Mouse (Mus musculus) heart, embryonic 13.5 days (tissue): ENCODE measurements at regions not wholly inside any gene's neighbourhood (a gene's known extent, or its start where the extent isn't known, plus 50 kb on each side); places are given as distances from the start of the nearest gene placed in this dataset.

Experiments used
- ATAC-seq: fragments of 200-750 bp; cut with Nextera tagmentation; 2 replicates; pipeline ENCODE4 v1.8.0; 2017; ENCODE audit warnings: moderate TSS enrichment; ENCODE audit not compliant: insufficient number of reproducible peaks, low FRiP score, low TSS enrichment; ENCODE audit errors: extremely low read depth
- H3K27ac ChIP-seq: fragments of 300-500 bp; sonication (generic); replicated peaks from 2 replicates; pipeline ENCODE4 v1.5.1; 2015; ENCODE audit warnings: moderate library complexity, mild to moderate bottlenecking, inconsistent platforms
- H3K27me3 ChIP-seq: fragments of 300-500 bp; sonication (generic); replicated peaks from 2 replicates; pipeline ENCODE4 v1.6.1; 2015; ENCODE audit warnings: mild to moderate bottlenecking, inconsistent platforms
- H3K36me3 ChIP-seq: fragments of 300-500 bp; sonication (generic); 2 replicates; pipeline ENCODE4 v1.6.1; 2015; ENCODE audit warnings: mild to moderate bottlenecking, inconsistent platforms
- H3K4me1 ChIP-seq: fragments of 300-500 bp; sonication (generic); 2 replicates; pipeline ENCODE4 v1.6.1; 2015; ENCODE audit warnings: inconsistent platforms
- H3K4me2 ChIP-seq: fragments of 300-500 bp; sonication (generic); 2 replicates; pipeline ENCODE4 v1.6.1; 2015; ENCODE audit warnings: inconsistent platforms, mild to moderate bottlenecking, moderate library complexity
- H3K4me3 ChIP-seq: fragments of 300-500 bp; sonication (generic); 2 replicates; pipeline ENCODE4 v1.5.1; 2015; ENCODE audit warnings: moderate library complexity, mild to moderate bottlenecking, inconsistent platforms
- H3K9ac ChIP-seq: fragments of 300-500 bp; sonication (generic); 2 replicates; pipeline ENCODE4 v1.6.1; 2015; ENCODE audit warnings: inconsistent platforms, mild to moderate bottlenecking, moderate library complexity
- H3K9me3 ChIP-seq: fragments of 300-500 bp; sonication (generic); 2 replicates; pipeline ENCODE4 v1.6.1; 2016; ENCODE audit warnings: inconsistent platforms
- WGBS: fragments of 180-500 bp; shearing (Covaris S2); methylation state at CpG from one replicate; pipeline ENCODE4 v1.1.7; 2015; ENCODE audit warnings: mixed read lengths; 5-methylcytosine and 5-hydroxymethylcytosine counted together

GRCm38 (mm10) chr5:102373972-102374755, 107.0 kb upstream of the Arhgap24 start:
- ATAC-seq, result no peak
- H3K4me2 ChIP-seq, result no peak overlapping the region
- H3K36me3 ChIP-seq, result no peaks in the 10 kb centered on the region
- no peak overlapping the region for H3K4me3 ChIP-seq
- no peaks in the 10 kb centered on the region for H3K9me3 ChIP-seq
- H3K27me3 ChIP-seq, result no peaks in the 10 kb centered on the region
- H3K4me1 ChIP-seq, result no peaks in the 10 kb centered on the region
- H3K27ac ChIP-seq, result no peak overlapping the region
- WGBS, result 63% methylated on average over 11 of the region's 11 CpGs
- no peak overlapping the region for H3K9ac ChIP-seq

GRCm38 (mm10) chr5:102375339-102375738, 105.9 kb upstream of the Arhgap24 start:
- Histone ChIP-seq H3K9ac (no peak overlapping the region), H3K4me3 (no peak overlapping the region), H3K36me3 (no peaks in the 10 kb centered on the region), H3K4me1 (no peaks in the 10 kb centered on the region), H3K4me2 (no peak overlapping the region), H3K27me3 (no peaks in the 10 kb centered on the region), H3K9me3 (no peaks in the 10 kb centered on the region), H3K27ac (no peak overlapping the region)
- ATAC-seq, result no peak
- WGBS, result 79% methylated on average over 2 of the region's 2 CpGs

GRCm38 (mm10) chr5:102393941-102394340, 87.2 kb upstream of the Arhgap24 start:
- Histone ChIP-seq H3K27me3 (no peaks in the 10 kb centered on the region), H3K9me3 (no peaks in the 10 kb centered on the region), H3K27ac (no peak overlapping the region), H3K4me1 (no peaks in the 10 kb centered on the region), H3K9ac (no peak overlapping the region), H3K4me3 (no peak overlapping the region), H3K36me3 (no peaks in the 10 kb centered on the region), H3K4me2 (no peak overlapping the region)
- WGBS, result 73% methylated on average over 3 of the region's 3 CpGs
- ATAC-seq, result no peak

DNA sequence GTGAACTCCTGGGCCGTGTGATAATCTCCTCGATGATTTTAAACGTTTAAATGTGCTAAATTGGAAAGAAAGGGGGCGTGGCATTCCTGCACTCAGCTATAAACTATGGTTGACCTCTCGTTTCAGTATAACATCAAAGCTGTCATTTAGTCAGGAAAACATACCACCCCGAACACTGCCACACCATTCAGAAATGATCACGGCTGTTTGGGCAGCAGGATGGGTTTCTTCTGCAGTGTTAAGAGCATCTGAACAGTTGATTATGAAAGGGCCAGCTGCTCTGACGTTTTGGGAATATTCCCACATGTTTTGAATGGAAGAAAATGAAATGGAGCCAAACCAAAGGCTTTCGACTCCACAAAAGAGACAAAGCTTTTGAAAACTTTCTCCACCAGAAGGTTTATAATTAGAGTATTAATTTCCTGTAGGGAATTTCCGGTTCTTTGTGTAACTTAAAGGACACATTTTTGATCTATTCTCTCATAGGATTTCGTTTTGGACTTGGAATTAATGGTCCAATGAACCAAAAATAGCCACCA, 85.5 kb upstream of the Arhgap24 start:
- H3K4me1 ChIP-seq, result no peaks in the 10 kb centered on the region
- no peaks in the 10 kb centered on the region for H3K27me3 ChIP-seq
- no peak for ATAC-seq
- H3K9me3 ChIP-seq, result no peaks in the 10 kb centered on the region
- no peak overlapping the region for H3K9ac ChIP-seq
- H3K4me3 ChIP-seq, result no peak overlapping the region
- H3K27ac ChIP-seq, result no peak overlapping the region
- H3K4me2 ChIP-seq, result no peak overlapping the region
- WGBS, result 61% methylated on average over 11 of the region's 11 CpGs
- H3K36me3 ChIP-seq, result no peaks in the 10 kb centered on the region

DNA sequence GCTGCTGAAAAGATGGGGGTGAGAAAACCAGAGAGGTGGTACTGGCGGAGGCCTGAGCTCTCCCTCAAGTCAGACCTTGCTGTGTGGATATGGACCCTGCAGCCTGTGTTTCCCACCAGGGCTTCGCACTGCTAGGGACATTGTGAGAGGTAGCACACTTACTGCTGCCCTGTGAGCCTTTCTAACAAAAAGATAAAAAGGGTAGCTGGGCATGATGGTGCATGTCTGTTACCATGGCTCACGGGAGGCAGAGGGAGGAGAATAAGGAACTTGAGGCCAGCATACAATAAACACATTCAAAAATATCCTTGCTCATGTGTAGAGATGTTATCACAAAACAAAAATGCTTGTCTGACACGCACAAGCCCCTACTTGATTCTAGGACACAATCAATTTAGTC, 82.2 kb upstream of the Arhgap24 start:
- 68% methylated on average over 4 of the region's 4 CpGs for WGBS
- Histone ChIP-seq H3K36me3 (no peaks in the 10 kb centered on the region), H3K9me3 (no peaks in the 10 kb centered on the region), H3K27ac (no peak overlapping the region), H3K9ac (no peak overlapping the region), H3K27me3 (no peaks in the 10 kb centered on the region), H3K4me1 (no peaks in the 10 kb centered on the region), H3K4me2 (no peak overlapping the region), H3K4me3 (no peak overlapping the region)
- ATAC-seq, result no peak

DNA sequence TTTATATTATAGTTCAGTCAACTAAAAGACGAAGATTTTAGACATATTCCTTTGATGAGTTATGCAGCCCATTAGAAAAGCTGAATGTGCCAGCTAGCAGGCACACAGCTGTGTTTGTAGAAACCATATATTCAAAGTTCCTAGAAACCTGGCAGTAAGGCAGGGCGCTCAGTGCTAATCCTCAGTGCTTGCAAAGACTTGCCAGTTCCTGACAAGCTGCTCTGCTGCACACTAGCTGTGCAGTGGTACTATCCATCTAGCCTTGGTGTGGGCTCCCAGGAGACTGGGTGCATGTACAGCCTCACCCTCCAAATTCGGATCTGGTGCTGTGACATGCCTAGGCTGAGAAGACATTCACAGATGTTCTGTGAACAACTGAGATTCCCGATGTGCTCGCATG, 63.5 kb upstream of the Arhgap24 start:
- H3K36me3 ChIP-seq, result no peaks in the 10 kb centered on the region
- H3K27me3 ChIP-seq, result no peaks in the 10 kb centered on the region
- 75% methylated on average over 5 of the region's 5 CpGs for WGBS
- no peak overlapping the region for H3K9ac ChIP-seq
- H3K4me2 ChIP-seq, result no peak overlapping the region
- no peak overlapping the region for H3K4me3 ChIP-seq
- no peak overlapping the region for H3K27ac ChIP-seq
- no peaks in the 10 kb centered on the region for H3K4me1 ChIP-seq
- H3K9me3 ChIP-seq, result no peaks in the 10 kb centered on the region
- ATAC-seq, result no peak

DNA sequence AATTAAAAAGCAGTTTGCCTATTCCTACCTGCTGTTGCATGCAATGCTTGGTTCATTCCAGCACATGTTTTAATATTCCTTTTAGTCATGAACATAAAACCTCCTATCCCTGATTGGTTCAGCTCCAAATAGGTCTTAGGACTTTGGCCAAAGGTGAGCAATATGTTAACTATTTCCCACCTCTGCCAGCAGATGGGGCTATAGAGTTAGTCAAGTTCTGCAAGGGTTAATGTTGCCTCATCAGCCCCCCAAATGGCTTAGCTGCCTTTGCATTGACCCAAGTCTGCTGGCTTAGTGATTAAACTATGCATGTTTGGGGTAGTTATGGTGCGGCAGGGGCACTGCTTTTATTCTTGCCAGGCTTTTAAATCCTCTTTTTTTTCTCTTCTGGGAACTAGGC, 62.1 kb upstream of the Arhgap24 start:
- no peak overlapping the region for H3K9ac ChIP-seq
- H3K27ac ChIP-seq, result no peak overlapping the region
- no peak overlapping the region for H3K4me2 ChIP-seq
- H3K27me3 ChIP-seq, result no peaks in the 10 kb centered on the region
- no peak for ATAC-seq
- H3K4me1 ChIP-seq, result no peaks in the 10 kb centered on the region
- 35% methylated on average over 1 of the region's 1 CpGs for WGBS
- no peaks in the 10 kb centered on the region for H3K9me3 ChIP-seq
- no peaks in the 10 kb centered on the region for H3K36me3 ChIP-seq
- H3K4me3 ChIP-seq, result no peak overlapping the region

GRCm38 (mm10) chr5:102424636-102425242, 56.5 kb upstream of the Arhgap24 start:
- Histone ChIP-seq H3K4me2 (no peak overlapping the region), H3K9me3 (no peaks in the 10 kb centered on the region), H3K36me3 (no peaks in the 10 kb centered on the region), H3K27me3 (no peaks in the 10 kb centered on the region), H3K27ac (no peak overlapping the region), H3K4me3 (no peak overlapping the region), H3K4me1 (no peaks in the 10 kb centered on the region), H3K9ac (no peak overlapping the region)
- WGBS, result 75% methylated on average over 16 of the region's 16 CpGs
- no peak for ATAC-seq

GRCm38 (mm10) chr5:102428310-102428709, 52.9 kb upstream of the Arhgap24 start:
- Histone ChIP-seq H3K4me3 (no peak overlapping the region), H3K9ac (no peak overlapping the region), H3K36me3 (no peaks in the 10 kb centered on the region), H3K27ac (no peak overlapping the region), H3K4me1 (no peaks in the 10 kb centered on the region), H3K4me2 (no peak overlapping the region), H3K27me3 (no peaks in the 10 kb centered on the region), H3K9me3 (no peaks in the 10 kb centered on the region)
- no peak for ATAC-seq
- 71% methylated on average over 3 of the region's 3 CpGs for WGBS
